Mouse (Mus musculus) forebrain, embryonic 10.5 days (tissue): ENCODE results near the gene Zfp592. TPM values are rescaled to one million over a fixed set of nuclear protein-coding genes. Genes with fewer than 3 reads are reported as not detected.
"Not testable (repeated sequence)": the region's sequence is repeated elsewhere in the genome, so short reads cannot be mapped to it uniquely, and the experiment has no call there.

ENCODE experiments used
- DNase-seq: peaks from one replicate; pipeline ENCODE4 v3.0.0-alpha.2; 2017; ENCODE audit warnings: low spot score; ENCODE audit errors: extremely low spot score
- H3K27ac ChIP-seq: fragments of 300-500 bp; sonication (generic); 2 replicates; pipeline ENCODE4 v1.5.1; 2016; ENCODE audit warnings: mild to moderate bottlenecking
- H3K27me3 ChIP-seq: fragments of 300-500 bp; sonication (generic); 2 replicates; pipeline ENCODE4 v1.6.1; 2016; ENCODE audit warnings: mild to moderate bottlenecking; ENCODE audit not compliant: poor library complexity, severe bottlenecking
- H3K36me3 ChIP-seq: fragments of 300-500 bp; sonication (generic); replicated peaks from 2 replicates; pipeline ENCODE4 v1.6.1; 2016; ENCODE audit warnings: mild to moderate bottlenecking, moderate library complexity
- H3K4me1 ChIP-seq: fragments of 300-500 bp; sonication (generic); 2 replicates; pipeline ENCODE4 v1.6.1; 2016
- H3K4me3 ChIP-seq: fragments of 300-500 bp; sonication (generic); 2 replicates; pipeline ENCODE4 v1.5.1; 2016; ENCODE audit warnings: mild to moderate bottlenecking, moderate library complexity
- H3K9me3 ChIP-seq: fragments of 300-500 bp; sonication (generic); 2 replicates; pipeline ENCODE4 v1.6.1; 2016; ENCODE audit warnings: mild to moderate bottlenecking, moderate library complexity
- WGBS: fragments of 180-500 bp; shearing (Covaris S2); methylation state at CpG from one replicate; pipeline ENCODE4 v1.1.7; 2016; 5-methylcytosine and 5-hydroxymethylcytosine counted together
- polyA plus RNA-seq: library from polyadenylated mRNA; unstranded; fragments of >200 nt; fragmentation: Nextera tagmentation; extraction: Ambion mirVana; gene quantifications from 2 replicates; pipeline ENCODE4 v1.2.1, GENCODE M21; 2016

The Zfp592 gene
- polyA plus RNA-seq = 9.5 and 12.2 TPM in 2 replicates

GRCm38 (mm10) chr7:80992980-80993833 is at the start of gene Zfp592:
Gene Zfp592, plus strand, starts transcription at chr7:80993681.
- peak within 1 kb of the TSS; percentile 94 for H3K4me3 ChIP-seq
- peaks cover 38% of the 10 kb centered on the region for H3K4me1 ChIP-seq
- no peaks in the 10 kb centered on the region for H3K9me3 ChIP-seq
- WGBS = under 1% methylated on average over 83 of the region's 102 CpGs
- H3K36me3 ChIP-seq = no peaks in the 10 kb centered on the region; the same call in 1 of the 2 replicates
- peak within 1 kb of the TSS; percentile 98 for H3K27ac ChIP-seq
- peak; percentile 82 for DNase-seq
- H3K27me3 ChIP-seq = no peaks in the 10 kb centered on the region

GRCm38 (mm10) chr7:80947445-80948350 is 45.8 kb upstream of the Zfp592 start, which contains the start of gene Sec11a:
Gene Sec11a, minus strand, starts transcription at chr7:80947780.
- H3K27ac ChIP-seq = peak within 1 kb of the TSS; percentile 99
- H3K27me3 ChIP-seq = no peaks in the 10 kb centered on the region; the same call in 1 of the 2 replicates
- H3K4me1 ChIP-seq = peaks cover 21% of the 10 kb centered on the region
- DNase-seq = peak; percentile 94
- H3K36me3 ChIP-seq = peaks cover 25% of the 10 kb centered on the region
- H3K4me3 ChIP-seq = peak within 1 kb of the TSS; percentile 94
- H3K9me3 ChIP-seq = no peaks in the 10 kb centered on the region
- WGBS = 2% methylated on average over 44 of the region's 44 CpGs

DNA sequence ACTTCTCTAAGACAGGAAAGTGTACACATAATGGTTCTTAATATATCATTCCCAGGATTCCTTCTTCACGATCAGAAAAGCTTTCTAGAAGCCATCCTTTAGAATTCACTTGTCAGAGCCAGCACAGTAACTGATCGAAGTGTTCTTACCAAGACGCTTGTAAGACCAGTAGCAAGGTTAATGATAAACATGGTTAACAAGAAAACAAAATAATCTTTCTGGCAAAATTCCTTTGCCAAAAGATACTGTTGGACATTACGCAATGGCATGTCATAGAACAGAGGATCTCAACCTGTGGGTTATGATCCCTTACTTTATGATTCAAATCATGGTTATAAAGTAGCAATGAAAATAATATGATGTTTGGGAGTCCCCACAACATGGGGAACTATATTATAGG is 42.0 kb upstream of the Zfp592 start:
- no peaks in the 10 kb centered on the region for H3K36me3 ChIP-seq
- 87% methylated on average over 4 of the region's 4 CpGs for WGBS

GRCm38 (mm10) chr7:80952140-80952539 is 41.3 kb upstream of the Zfp592 start:
- Histone ChIP-seq H3K4me1 (peaks cover 4% of the 10 kb centered on the region), H3K27me3 (no peaks in the 10 kb centered on the region; the same call in 1 of the 2 replicates), H3K9me3 (no peaks in the 10 kb centered on the region), H3K4me3 (no peak overlapping the region), H3K27ac (no peak overlapping the region), H3K36me3 (no peaks in the 10 kb centered on the region)
- no peak for DNase-seq
- 66% methylated on average over 3 of the region's 3 CpGs for WGBS

More for the DNA sequence above, 42.0 kb upstream of the Zfp592 start:
- Histone ChIP-seq H3K27ac (no peak overlapping the region), H3K27me3 (no peaks in the 10 kb centered on the region; the same call in 1 of the 2 replicates), H3K4me1 (peaks cover 8% of the 10 kb centered on the region), H3K9me3 (no peaks in the 10 kb centered on the region), H3K4me3 (no peak overlapping the region)
- DNase-seq = no peak

DNA sequence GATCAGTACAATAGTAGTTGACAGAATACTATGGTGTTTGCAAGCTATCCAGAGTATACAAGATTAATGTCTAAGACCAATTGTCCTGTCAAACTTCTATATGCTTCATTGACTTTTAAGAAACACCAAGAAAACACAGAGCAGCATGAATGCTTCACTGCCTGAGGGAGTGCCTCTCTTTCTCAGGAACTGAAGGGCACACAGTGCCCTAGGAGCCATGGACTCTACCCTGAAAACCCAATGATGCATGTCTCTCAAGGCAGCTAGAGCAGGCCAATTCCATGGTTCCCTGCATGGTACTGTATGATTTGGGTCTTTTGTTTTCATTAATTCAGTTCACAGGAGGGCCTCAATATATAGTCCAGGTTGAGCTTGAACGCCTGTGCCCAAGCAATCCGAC is 39.2 kb upstream of the Zfp592 start:
- no peak for DNase-seq
- Histone ChIP-seq H3K4me1 (no peaks in the 10 kb centered on the region), H3K9me3 (no peaks in the 10 kb centered on the region), H3K27ac (no peak overlapping the region), H3K36me3 (no peaks in the 10 kb centered on the region), H3K4me3 (no peak overlapping the region), H3K27me3 (no peaks in the 10 kb centered on the region; the same call in 1 of the 2 replicates)
- 88% methylated on average over 2 of the region's 2 CpGs for WGBS

- Histone ChIP-seq H3K27ac (no peak overlapping the region), H3K27me3 (no peaks in the 10 kb centered on the region), H3K4me1 (no peaks in the 10 kb centered on the region), H3K4me3 (no peak overlapping the region), H3K36me3 (no peaks in the 10 kb centered on the region), H3K9me3 (no peaks in the 10 kb centered on the region)
- DNase-seq = no peak
- WGBS = 94% methylated on average over 2 of the region's 2 CpGs
Measured at GRCm38 (mm10) chr7:80956891-80957290, 36.6 kb upstream of the Zfp592 start.

GRCm38 (mm10) chr7:80959003-80959402 is 34.5 kb upstream of the Zfp592 start:
- Histone ChIP-seq H3K9me3 (no peaks in the 10 kb centered on the region), H3K27ac (no peak overlapping the region), H3K36me3 (no peaks in the 10 kb centered on the region), H3K4me1 (peaks cover 12% of the 10 kb centered on the region), H3K27me3 (no peaks in the 10 kb centered on the region), H3K4me3 (no peak overlapping the region)
- DNase-seq = no peak
- WGBS = 85% methylated on average over 3 of the region's 3 CpGs

DNA sequence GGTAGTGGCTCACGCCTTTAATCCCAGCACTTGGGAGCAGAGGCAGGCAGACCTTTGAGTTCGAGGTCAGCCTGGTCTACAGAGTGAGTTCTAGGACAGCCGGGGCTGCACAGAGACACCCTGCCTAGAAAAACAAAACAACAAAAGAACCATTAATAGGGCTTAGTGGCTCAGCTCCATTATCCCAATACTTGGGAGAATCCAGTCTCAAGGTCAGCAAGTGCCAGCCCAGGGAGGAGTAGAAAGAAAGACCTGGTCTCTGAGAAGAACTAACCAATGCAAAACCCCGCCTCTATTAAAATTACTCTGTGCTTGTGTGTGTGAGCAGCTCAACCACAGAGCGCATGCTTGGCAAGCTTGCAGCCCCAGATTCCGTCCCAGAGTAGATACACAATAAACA is 30.7 kb upstream of the Zfp592 start:
- Histone ChIP-seq H3K27me3 (no peaks in the 10 kb centered on the region), H3K4me1 (peaks cover 12% of the 10 kb centered on the region), H3K27ac (no peak overlapping the region), H3K36me3 (no peaks in the 10 kb centered on the region), H3K4me3 (no peak overlapping the region), H3K9me3 (peaks cover 4% of the 10 kb centered on the region; the same call in 1 of the 2 replicates)
- WGBS = 52% methylated on average over 6 of the region's 6 CpGs
- no peak for DNase-seq

DNA sequence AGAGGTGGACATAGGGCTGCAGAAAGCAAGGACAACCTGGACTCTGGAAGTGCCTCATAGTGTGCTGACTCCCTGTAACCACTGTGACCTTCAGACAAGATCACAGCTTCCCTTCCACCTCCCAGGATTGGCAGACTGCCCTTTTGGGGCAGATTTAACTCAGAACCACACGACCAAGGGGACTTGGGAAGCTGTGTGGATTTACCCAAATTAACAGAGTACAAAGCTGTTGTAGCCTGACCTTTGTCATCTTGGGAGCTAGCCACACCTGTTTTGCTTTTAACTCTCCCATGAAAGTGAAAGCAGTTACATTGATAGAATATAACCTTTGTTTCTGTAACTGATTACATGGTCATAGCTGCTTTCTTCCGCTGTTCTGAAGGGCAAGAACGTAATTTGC is 22.6 kb upstream of the Zfp592 start:
- no peak for DNase-seq
- H3K27me3 ChIP-seq = no peaks in the 10 kb centered on the region
- H3K4me1 ChIP-seq = no peaks in the 10 kb centered on the region
- H3K9me3 ChIP-seq = peaks cover 6% of the 10 kb centered on the region; the same call in 1 of the 2 replicates
- no peak overlapping the region for H3K27ac ChIP-seq
- no peaks in the 10 kb centered on the region for H3K36me3 ChIP-seq
- H3K4me3 ChIP-seq = no peak overlapping the region
- WGBS = 70% methylated on average over 3 of the region's 3 CpGs

DNA sequence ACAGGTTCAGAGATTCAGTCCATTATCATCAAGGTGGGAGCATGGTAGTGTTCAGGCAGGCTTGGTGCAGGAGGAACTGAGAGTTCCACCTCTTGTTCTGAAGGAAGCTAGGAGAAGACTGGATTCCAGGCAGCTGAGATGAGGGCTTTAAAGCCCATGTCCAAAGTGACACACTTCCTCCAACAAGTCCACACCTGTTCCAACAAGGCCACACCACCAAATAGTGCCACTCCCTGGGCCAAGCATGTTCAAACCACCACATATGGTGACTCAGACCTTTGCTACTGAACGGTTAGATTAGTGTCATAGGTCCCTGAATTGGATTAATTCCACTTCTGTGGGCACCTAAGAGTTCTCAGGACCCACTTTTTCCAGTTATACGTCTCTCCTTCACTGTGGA is 22.1 kb upstream of the Zfp592 start:
- Histone ChIP-seq H3K9me3 (peaks cover 6% of the 10 kb centered on the region; the same call in 1 of the 2 replicates), H3K4me1 (no peaks in the 10 kb centered on the region), H3K4me3 (no peak overlapping the region), H3K27ac (no peak overlapping the region), H3K36me3 (no peaks in the 10 kb centered on the region), H3K27me3 (no peaks in the 10 kb centered on the region)
- DNase-seq = no peak
- WGBS = 76% methylated on average over 2 of the region's 2 CpGs

DNA sequence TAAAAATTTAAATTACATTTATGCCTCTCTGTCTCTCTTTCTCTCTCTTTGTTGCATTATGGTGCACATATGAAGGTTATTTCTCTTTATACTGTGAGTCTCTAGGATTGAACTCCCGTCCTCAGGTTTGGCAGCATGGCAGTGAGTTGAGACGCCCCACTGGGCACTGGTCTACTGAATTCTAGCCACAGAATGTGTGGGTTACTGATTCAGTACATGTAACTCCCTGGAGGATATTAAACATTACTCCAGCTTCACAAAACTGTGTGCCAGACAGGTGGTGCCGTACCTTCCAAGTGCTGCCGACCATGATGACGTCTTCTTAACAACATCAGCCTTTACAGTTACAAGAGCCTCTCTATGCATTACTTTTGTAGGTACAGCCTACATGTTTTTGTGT is 21.4 kb upstream of the Zfp592 start:
- Histone ChIP-seq H3K27ac (no peak overlapping the region), H3K4me3 (no peak overlapping the region), H3K4me1 (no peaks in the 10 kb centered on the region), H3K27me3 (no peaks in the 10 kb centered on the region), H3K9me3 (peaks cover 3% of the 10 kb centered on the region; the same call in 1 of the 2 replicates), H3K36me3 (no peaks in the 10 kb centered on the region)
- DNase-seq = no peak
- 91% methylated on average over 5 of the region's 5 CpGs for WGBS

- not testable (repeated sequence) for H3K4me3 ChIP-seq, DNase-seq, H3K9me3 ChIP-seq, H3K27me3 ChIP-seq, H3K36me3 ChIP-seq, H3K27ac ChIP-seq, H3K4me1 ChIP-seq
- 88% methylated on average over 4 of the region's 4 CpGs for WGBS
Measured at GRCm38 (mm10) chr7:80972920-80973637, 20.4 kb upstream of the Zfp592 start.
